Mouse (Mus musculus) heart, postnatal 25 days (tissue): ENCODE data around the gene Catsperz. TPM values are rescaled to one million over a fixed set of nuclear protein-coding genes. Genes with fewer than 3 reads are reported as not detected.
A peak's percentile ranks its signal among the peaks of the same experiment; 100 is the strongest.
"Not testable (repeated sequence)": the region's sequence is repeated elsewhere in the genome, so short reads cannot be mapped to it uniquely, and the experiment has no call there.

Experiments used
- DNase-seq: peaks from one replicate; pipeline ENCODE4 v3.0.0; 2022; ENCODE audit warnings: low spot score
- intact Hi-C: fragments of 180-260 bp; cut with DNase I; formaldehyde crosslinking; loops from one replicate; pipeline ENCODE4 v1.15.1; 2025
- total RNA-seq, 2 experiments: library from RNA; stranded (reverse); gene quantifications; 2 replicates each; pipeline ENCODE4 v1.2.3; 2021

Catsperz gene
- total RNA-seq, 2 experiments from 2014 or later = not detected

- intact Hi-C loops = no loop called here
Measured at GRCm38 (mm10) chr19:6912205-6912970, 12.8 kb downstream of the Catsperz start.

GRCm38 (mm10) chr19:6911101-6912074 is 13.8 kb downstream of the Catsperz start:
- intact Hi-C loops = no loop called here
- DNase-seq = no peak

More at GRCm38 (mm10) chr19:6912205-6912970, 12.8 kb downstream of the Catsperz start:
- no peak for DNase-seq

- DNase-seq, intact Hi-C loops: not testable (repeated sequence)
Measured at GRCm38 (mm10) chr19:6910306-6910705, 14.9 kb downstream of the Catsperz start.

GRCm38 (mm10) chr19:6909507-6910289 is 15.5 kb downstream of the Catsperz start, which contains the start of the genes Trmt112 and Prdx5:
Trmt112 (plus strand) TSS chr19:6909698.
Prdx5 (minus strand) TSS chr19:6910106.
- DNase-seq = peak; percentile 85
- intact Hi-C loops = loop anchor here (5.0 kb wide), 1 partner anchor 67 kb away; the partner anchor contains the start of gene Rps6ka4

- no peak for DNase-seq
- intact Hi-C loops = loop anchor here (5.0 kb wide), 1 partner anchor 67 kb away; the partner anchor contains the start of gene Rps6ka4
Measured at GRCm38 (mm10) chr19:6909021-6909420, 16.2 kb downstream of the Catsperz start.

- intact Hi-C loops = loop anchor here (5.0 kb wide), 1 partner anchor 66 kb away; the partner anchor contains the start of gene Rps6ka4
Measured at GRCm38 (mm10) chr19:6907811-6908540, 17.2 kb downstream of the Catsperz start.

GRCm38 (mm10) chr19:6907094-6907493 is 18.1 kb downstream of the Catsperz start:
- intact Hi-C loops = loop anchor here (5.0 kb wide), 1 partner anchor 65 kb away; the partner anchor contains the start of gene Rps6ka4

More at GRCm38 (mm10) chr19:6907811-6908540, 17.2 kb downstream of the Catsperz start:
- DNase-seq = no peak

GRCm38 (mm10) chr19:6906199-6906598 is 19.0 kb downstream of the Catsperz start:
- intact Hi-C loops = loop anchor here (5.0 kb wide), 1 partner anchor 64 kb away; the partner anchor contains the start of gene Rps6ka4

More at GRCm38 (mm10) chr19:6907094-6907493, 18.1 kb downstream of the Catsperz start:
- no peak for DNase-seq

GRCm38 (mm10) chr19:6905498-6906159 is 19.6 kb downstream of the Catsperz start:
- no peak for DNase-seq
- intact Hi-C loops = loop anchor here (5.0 kb wide), 1 partner anchor 63 kb away; the partner anchor contains the start of gene Rps6ka4

More at GRCm38 (mm10) chr19:6906199-6906598, 19.0 kb downstream of the Catsperz start:
- DNase-seq = no peak

- DNase-seq = no peak
- intact Hi-C loops = loop anchor here (5.0 kb wide), 1 partner anchor 63 kb away; the partner anchor contains the start of gene Rps6ka4
Measured at GRCm38 (mm10) chr19:6904846-6905245, 20.3 kb downstream of the Catsperz start.

- DNase-seq = no peak
- intact Hi-C loops = no loop called here
Measured at GRCm38 (mm10) chr19:6903031-6903430, 22.1 kb downstream of the Catsperz start.

GRCm38 (mm10) chr19:6899641-6900040 is 25.5 kb downstream of the Catsperz start:
- DNase-seq = no peak
- intact Hi-C loops = no loop called here

GRCm38 (mm10) chr19:6895608-6896305 is 29.4 kb downstream of the Catsperz start:
- DNase-seq, intact Hi-C loops: not testable (repeated sequence)

GRCm38 (mm10) chr19:6893731-6894451 is 31.3 kb downstream of the Catsperz start:
- intact Hi-C loops = no loop called here
- no peak for DNase-seq

GRCm38 (mm10) chr19:6892512-6892911 is 32.7 kb downstream of the Catsperz start:
- intact Hi-C loops = no loop called here
- no peak for DNase-seq

GRCm38 (mm10) chr19:6877965-6878364 is 47.2 kb downstream of the Catsperz start:
- intact Hi-C loops = no loop called here
- DNase-seq = no peak
